Mouse (Mus musculus): ENCODE results near the gene Acsl4. TPM values are rescaled to one million over a fixed set of nuclear protein-coding genes. Genes with fewer than 3 reads are reported as not detected.

The Acsl4 gene
- polyA plus RNA-seq (2015; fragmentation: Nextera tagmentation; extraction: Ambion mirVana): 14.4 and 15.8 TPM in 2 replicates

GRCm38 (mm10) chrX:142390247-142390908 lies at the start of gene Acsl4:
Gene Acsl4, minus strand, starts transcription at chrX:142390535.
- peak; percentile 99 for ATAC-seq
- H3K4me3 ChIP-seq (replicated peaks; ENCODE audit: low read length): peak within 1 kb of the TSS; percentile 60
- H3K4me1 ChIP-seq (replicated peaks; ENCODE audit: control insufficient read depth, insufficient read depth, low read length): peaks cover 2% of the 10 kb centered on the region; the same call in 1 of the 2 replicates

GRCm38 (mm10) chrX:142437971-142438504 lies 47.7 kb upstream of the Acsl4 start:
- Histone ChIP-seq H3K27me3 (replicated peaks; ENCODE audit: control insufficient read depth, insufficient read depth, low read length) (0 out of 2 replicates have a peak, but pooled peaks cover 3% of the 10 kb centered on the region), H3K9me3 (ENCODE audit: control insufficient read depth, low read length) (no peaks in the 10 kb centered on the region), H3K9ac (replicated peaks; ENCODE audit: low read depth, low read length) (no peak overlapping the region), H3K36me3 (ENCODE audit: control insufficient read depth, insufficient read depth) (no peaks in the 10 kb centered on the region), H3K27ac (ENCODE audit: low read length) (no peak overlapping the region), H3K4me3 (replicated peaks; ENCODE audit: low read length) (no peak overlapping the region), H3K4me2 (ENCODE audit: low read length) (no peak overlapping the region), H3K4me1 (replicated peaks; ENCODE audit: control insufficient read depth, insufficient read depth, low read length) (no peaks in the 10 kb centered on the region)
- 54% methylated on average over 4 of the region's 4 CpGs for WGBS
- ATAC-seq: no peak

More at GRCm38 (mm10) chrX:142390247-142390908, at the start of gene Acsl4:
- Histone ChIP-seq H3K27me3 (replicated peaks; ENCODE audit: control insufficient read depth, insufficient read depth, low read length) (no peaks in the 10 kb centered on the region), H3K36me3 (ENCODE audit: control insufficient read depth, insufficient read depth) (no peaks in the 10 kb centered on the region), H3K9me3 (ENCODE audit: control insufficient read depth, low read length) (no peaks in the 10 kb centered on the region), H3K4me2 (ENCODE audit: low read length) (peak within 1 kb of the TSS; percentile 56), H3K9ac (replicated peaks; ENCODE audit: low read depth, low read length) (peak within 1 kb of the TSS; percentile 71), H3K27ac (ENCODE audit: low read length) (peak within 1 kb of the TSS; percentile 80)
- 14% methylated on average over 39 of the region's 59 CpGs for WGBS

GRCm38 (mm10) chrX:142432846-142433245 lies 42.5 kb upstream of the Acsl4 start:
- Histone ChIP-seq H3K4me1 (replicated peaks; ENCODE audit: control insufficient read depth, insufficient read depth, low read length) (no peaks in the 10 kb centered on the region), H3K4me2 (ENCODE audit: low read length) (no peak overlapping the region), H3K27me3 (replicated peaks; ENCODE audit: control insufficient read depth, insufficient read depth, low read length) (no peaks in the 10 kb centered on the region; the same call in 1 of the 2 replicates), H3K9me3 (ENCODE audit: control insufficient read depth, low read length) (no peaks in the 10 kb centered on the region), H3K27ac (ENCODE audit: low read length) (no peak overlapping the region), H3K9ac (replicated peaks; ENCODE audit: low read depth, low read length) (no peak overlapping the region), H3K4me3 (replicated peaks; ENCODE audit: low read length) (no peak overlapping the region), H3K36me3 (ENCODE audit: control insufficient read depth, insufficient read depth) (no peaks in the 10 kb centered on the region)
- WGBS: 70% methylated on average over 3 of the region's 3 CpGs
- no peak for ATAC-seq

GRCm38 (mm10) chrX:142427111-142427510 lies 36.8 kb upstream of the Acsl4 start:
- Histone ChIP-seq H3K36me3 (ENCODE audit: control insufficient read depth, insufficient read depth) (no peaks in the 10 kb centered on the region), H3K27me3 (replicated peaks; ENCODE audit: control insufficient read depth, insufficient read depth, low read length) (no peaks in the 10 kb centered on the region; the same call in 1 of the 2 replicates), H3K4me1 (replicated peaks; ENCODE audit: control insufficient read depth, insufficient read depth, low read length) (no peaks in the 10 kb centered on the region), H3K9me3 (ENCODE audit: control insufficient read depth, low read length) (no peaks in the 10 kb centered on the region), H3K9ac (replicated peaks; ENCODE audit: low read depth, low read length) (no peak overlapping the region), H3K27ac (ENCODE audit: low read length) (no peak overlapping the region), H3K4me3 (replicated peaks; ENCODE audit: low read length) (no peak overlapping the region), H3K4me2 (ENCODE audit: low read length) (no peak overlapping the region)
- WGBS: 57% methylated on average over 4 of the region's 4 CpGs
- no peak for ATAC-seq

- Histone ChIP-seq H3K27ac (ENCODE audit: low read length) (no peak overlapping the region), H3K4me3 (replicated peaks; ENCODE audit: low read length) (no peak overlapping the region), H3K4me1 (replicated peaks; ENCODE audit: control insufficient read depth, insufficient read depth, low read length) (no peaks in the 10 kb centered on the region), H3K27me3 (replicated peaks; ENCODE audit: control insufficient read depth, insufficient read depth, low read length) (no peaks in the 10 kb centered on the region; the same call in 1 of the 2 replicates), H3K4me2 (ENCODE audit: low read length) (no peak overlapping the region), H3K9ac (replicated peaks; ENCODE audit: low read depth, low read length) (no peak overlapping the region), H3K36me3 (ENCODE audit: control insufficient read depth, insufficient read depth) (no peaks in the 10 kb centered on the region), H3K9me3 (ENCODE audit: control insufficient read depth, low read length) (no peaks in the 10 kb centered on the region)
- ATAC-seq: no peak
- WGBS: 82% methylated on average over 4 of the region's 4 CpGs
These were observed 36.3 kb upstream of the Acsl4 start for GRCm38 (mm10) chrX:142426628-142427027.

DNA sequence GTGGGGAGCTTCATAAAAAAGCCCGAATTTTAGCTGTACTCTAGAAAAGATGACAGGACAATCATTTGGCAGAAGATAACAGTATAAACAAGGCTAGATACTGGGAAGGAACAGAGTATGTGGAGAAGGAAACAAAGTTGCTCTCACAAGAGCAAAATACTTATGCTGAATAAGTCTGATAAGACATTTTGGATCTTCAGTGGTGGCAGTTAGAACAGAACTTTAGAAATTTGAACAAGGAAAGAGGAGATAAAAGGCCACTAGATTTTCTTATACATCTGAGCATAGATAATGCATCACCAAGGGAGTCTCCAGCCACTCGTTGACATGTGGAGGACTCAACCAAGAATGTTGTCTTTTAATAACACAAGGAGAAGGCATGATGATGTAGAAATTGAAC lies 23.5 kb upstream of the Acsl4 start:
- no peaks in the 10 kb centered on the region for H3K4me1 ChIP-seq (replicated peaks; ENCODE audit: control insufficient read depth, insufficient read depth, low read length)
- 77% methylated on average over 2 of the region's 2 CpGs for WGBS

DNA sequence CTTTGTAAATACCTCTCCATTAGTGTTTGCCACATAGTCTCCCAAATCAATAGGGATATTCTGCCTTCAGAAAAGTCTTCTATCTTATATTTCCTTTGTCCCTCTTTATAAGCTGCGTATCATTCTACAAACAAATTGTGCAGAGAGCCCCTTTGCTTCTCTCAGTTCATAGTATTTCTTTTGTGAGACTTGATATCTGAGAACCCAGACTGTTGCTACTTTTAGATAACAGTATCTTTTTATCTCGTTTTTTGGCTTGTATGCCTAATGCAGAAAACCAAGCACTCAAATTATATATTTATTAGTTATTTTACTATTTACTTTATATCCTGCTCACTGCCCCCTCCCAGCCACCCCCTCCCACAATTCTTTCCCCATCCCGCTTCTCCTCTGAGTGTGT lies 19.7 kb upstream of the Acsl4 start:
- Histone ChIP-seq H3K9ac (replicated peaks; ENCODE audit: low read depth, low read length) (no peak overlapping the region), H3K27me3 (replicated peaks; ENCODE audit: control insufficient read depth, insufficient read depth, low read length) (0 out of 2 replicates have a peak, but pooled peaks cover 4% of the 10 kb centered on the region), H3K4me3 (replicated peaks; ENCODE audit: low read length) (no peak overlapping the region), H3K4me2 (ENCODE audit: low read length) (no peak overlapping the region), H3K27ac (ENCODE audit: low read length) (no peak overlapping the region), H3K9me3 (ENCODE audit: control insufficient read depth, low read length) (no peaks in the 10 kb centered on the region), H3K4me1 (replicated peaks; ENCODE audit: control insufficient read depth, insufficient read depth, low read length) (no peaks in the 10 kb centered on the region), H3K36me3 (ENCODE audit: control insufficient read depth, insufficient read depth) (no peaks in the 10 kb centered on the region)
- ATAC-seq: no peak
- 80% methylated on average over 3 of the region's 3 CpGs for WGBS

More for the DNA sequence above, 23.5 kb upstream of the Acsl4 start:
- no peaks in the 10 kb centered on the region for H3K36me3 ChIP-seq (ENCODE audit: control insufficient read depth, insufficient read depth)
- ATAC-seq: no peak
- H3K9ac ChIP-seq (replicated peaks; ENCODE audit: low read depth, low read length): no peak overlapping the region
- no peak overlapping the region for H3K27ac ChIP-seq (ENCODE audit: low read length)
- no peak overlapping the region for H3K4me2 ChIP-seq (ENCODE audit: low read length)
- H3K9me3 ChIP-seq (ENCODE audit: control insufficient read depth, low read length): no peaks in the 10 kb centered on the region
- no peak overlapping the region for H3K4me3 ChIP-seq (replicated peaks; ENCODE audit: low read length)
- no peaks in the 10 kb centered on the region for H3K27me3 ChIP-seq (replicated peaks; ENCODE audit: control insufficient read depth, insufficient read depth, low read length)

DNA sequence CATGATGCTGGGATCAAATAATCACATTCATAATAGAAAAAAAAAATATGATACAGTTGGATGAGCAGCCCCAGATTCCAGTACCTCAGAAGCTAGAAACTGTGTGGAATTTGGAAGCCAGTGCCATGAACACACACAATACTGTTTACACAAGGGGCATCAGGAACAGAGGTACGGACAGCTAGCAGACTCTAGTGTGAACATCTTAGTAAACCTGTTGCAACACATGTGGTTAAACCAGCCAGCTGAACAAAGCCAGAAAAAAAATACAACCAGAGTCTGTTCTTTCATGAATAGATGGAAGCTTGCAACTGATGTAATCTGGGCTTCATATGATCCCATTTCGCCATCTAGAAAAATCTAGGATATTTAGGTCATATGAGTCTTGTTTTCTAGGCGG lies 19.0 kb upstream of the Acsl4 start:
- ATAC-seq: no peak
- WGBS: 94% methylated on average over 3 of the region's 3 CpGs
- H3K27me3 ChIP-seq (replicated peaks; ENCODE audit: control insufficient read depth, insufficient read depth, low read length): 0 out of 2 replicates have a peak, but pooled peaks cover 4% of the 10 kb centered on the region
- H3K4me2 ChIP-seq (ENCODE audit: low read length): no peak overlapping the region
- no peak overlapping the region for H3K9ac ChIP-seq (replicated peaks; ENCODE audit: low read depth, low read length)
- no peaks in the 10 kb centered on the region for H3K36me3 ChIP-seq (ENCODE audit: control insufficient read depth, insufficient read depth)
- H3K4me3 ChIP-seq (replicated peaks; ENCODE audit: low read length): no peak overlapping the region
- H3K4me1 ChIP-seq (replicated peaks; ENCODE audit: control insufficient read depth, insufficient read depth, low read length): no peaks in the 10 kb centered on the region
- no peak overlapping the region for H3K27ac ChIP-seq (ENCODE audit: low read length)
- H3K9me3 ChIP-seq (ENCODE audit: control insufficient read depth, low read length): no peaks in the 10 kb centered on the region

- Histone ChIP-seq H3K9ac (replicated peaks; ENCODE audit: low read depth, low read length) (no peak overlapping the region), H3K27me3 (replicated peaks; ENCODE audit: control insufficient read depth, insufficient read depth, low read length) (0 out of 2 replicates have a peak, but pooled peaks cover 4% of the 10 kb centered on the region), H3K9me3 (ENCODE audit: control insufficient read depth, low read length) (no peaks in the 10 kb centered on the region), H3K4me3 (replicated peaks; ENCODE audit: low read length) (no peak overlapping the region), H3K27ac (ENCODE audit: low read length) (no peak overlapping the region), H3K4me2 (ENCODE audit: low read length) (no peak overlapping the region), H3K36me3 (ENCODE audit: control insufficient read depth, insufficient read depth) (no peaks in the 10 kb centered on the region), H3K4me1 (replicated peaks; ENCODE audit: control insufficient read depth, insufficient read depth, low read length) (no peaks in the 10 kb centered on the region)
- no peak for ATAC-seq
These were observed 12.8 kb upstream of the Acsl4 start for GRCm38 (mm10) chrX:142403114-142403513.
